Comparison of ENCODE assay signal across 21 mouse cellular contexts in genomic region chr13:57275871-57276270, GRCm38 (mm10).
DNase-seq lines count a peak whose midpoint lies in the region; ATAC-seq and TF ChIP-seq lines count a peak whose summit lies in the region.
"Had no signal": no experiment of that assay in that cellular context is flagged by ENCODE, and none has a peak within 500 bp of the region (broad histone marks: within the 10 kb centered on the region; RNA-seq: fewer than 3 reads in every experiment).

No protein-coding gene starts in this region.

- no peak for TF ChIP-seq POLR2A in heart, adult 2 months (IDR thresholded peaks at IDR 0.05; ENCODE audit: insufficient read depth, low read depth, low read length)

- no peak overlapping the region for H3K27ac ChIP-seq in heart, adult 2 months
- H3K27ac ChIP-seq in intestine, embryonic 14.5 days (ENCODE audit: low read depth), result no peak overlapping the region
- no peak overlapping the region for H3K27ac ChIP-seq in intestine, embryonic 16.5 days (ENCODE audit: low read length)
- H3K27ac ChIP-seq in limb, embryonic 10.5 days, result no peak overlapping the region
- H3K27ac ChIP-seq: embryonic facial prominence, embryonic 10.5 days; embryonic facial prominence, embryonic 12.5 days had no signal

- ATAC-seq in intestine, embryonic 14.5 days (replicated peaks; ENCODE audit: low FRiP score, low TSS enrichment, low read depth), result no peak
- no peak for ATAC-seq in intestine, embryonic 16.5 days
- ATAC-seq: activated CD4-positive, CD25-positive, alpha-beta regulatory T cell, adult 4 months; forebrain, embryonic 14.5 days; forebrain, embryonic 16.5 days had no signal

- no peak for TF ChIP-seq EP300 in heart, adult 2 months (IDR thresholded peaks at IDR 0.05; ENCODE audit: insufficient read depth, low read depth, low read length)

- intact Hi-C loops in heart, adult 2 months (cut with DNase I), result no loop called here

- WGBS in heart, adult 2 months, result 79% methylated on average over 11 of the region's 11 CpGs
- WGBS in intestine, embryonic 14.5 days, result 87% methylated on average over 11 of the region's 11 CpGs
- WGBS in intestine, embryonic 16.5 days, result 86% methylated on average over 11 of the region's 11 CpGs
- 88% methylated on average over 11 of the region's 11 CpGs for WGBS in limb, embryonic 10.5 days

- peak; percentile 66 for DNase-seq in heart, adult 11 months
- no peak for DNase-seq in heart, adult 2 months
- DNase-seq in intestine, embryonic 14.5 days (ENCODE audit: low spot score), result peak; percentile 13
- DNase-seq in ZHBTc4 (ENCODE audit: low read depth, low spot score), result peak; percentile 19
- peak; percentile 17 for DNase-seq in limb, embryonic 10.5 days (ENCODE audit: low spot score)
- no peak for DNase-seq in frontal cortex, postnatal 36 days (ENCODE audit: low spot score in 2 of 2)
- DNase-seq: adrenal gland, adult 8-10 months; adrenal gland, postnatal 14 days; adrenal gland, postnatal 36 days; cerebellum, adult 11-12 months; cerebellum, adult 2 months; cerebellum, adult 9-10 months; cerebellum, postnatal 10 days; cerebellum, postnatal 25 days had no signal

- H3K4me2 ChIP-seq in intestine, embryonic 14.5 days (ENCODE audit: low read length), result no peak overlapping the region
- no peak overlapping the region for H3K4me2 ChIP-seq in intestine, embryonic 16.5 days (ENCODE audit: low read depth, low read length)
- H3K4me2 ChIP-seq: embryonic facial prominence, embryonic 12.5 days had no signal

- H3K4me3 ChIP-seq in heart, adult 2 months, result no peak overlapping the region
- no peak overlapping the region for H3K4me3 ChIP-seq in intestine, embryonic 14.5 days (ENCODE audit: low read depth, low read length)
- no peak overlapping the region for H3K4me3 ChIP-seq in intestine, embryonic 16.5 days (ENCODE audit: low read length)
- no peak overlapping the region for H3K4me3 ChIP-seq in limb, embryonic 10.5 days
- H3K4me3 ChIP-seq: embryonic facial prominence, embryonic 10.5 days; embryonic facial prominence, embryonic 12.5 days; erythroblast, embryonic 14.5 days had no signal

- no peak overlapping the region for H3K9ac ChIP-seq in heart, adult 2 months (ENCODE audit: low read depth, low read length)
- no peak overlapping the region for H3K9ac ChIP-seq in intestine, embryonic 14.5 days (ENCODE audit: low read length)
- no peak overlapping the region for H3K9ac ChIP-seq in intestine, embryonic 16.5 days (ENCODE audit: low read depth, low read length)
- H3K9ac ChIP-seq: embryonic facial prominence, embryonic 12.5 days had no signal

- no peaks in the 10 kb centered on the region for H3K79me2 ChIP-seq in heart, adult 2 months (replicated peaks; ENCODE audit: control insufficient read depth, insufficient read depth, low read length)

- H3K36me3 ChIP-seq in heart, adult 2 months (ENCODE audit: control insufficient read depth, insufficient read depth, low read length), result no peaks in the 10 kb centered on the region
- H3K36me3 ChIP-seq in intestine, embryonic 14.5 days (ENCODE audit: control insufficient read depth, insufficient read depth, low read length), result no peaks in the 10 kb centered on the region
- H3K36me3 ChIP-seq in intestine, embryonic 16.5 days (ENCODE audit: control insufficient read depth, insufficient read depth, low read length), result no peaks in the 10 kb centered on the region
- no peaks in the 10 kb centered on the region for H3K36me3 ChIP-seq in limb, embryonic 10.5 days
- H3K36me3 ChIP-seq: embryonic facial prominence, embryonic 10.5 days; embryonic facial prominence, embryonic 12.5 days had no signal

- H3K4me1 ChIP-seq in heart, adult 2 months (ENCODE audit: control insufficient read depth, insufficient read depth, low read length), result no peaks in the 10 kb centered on the region
- H3K4me1 ChIP-seq in intestine, embryonic 14.5 days (replicated peaks; ENCODE audit: control insufficient read depth, insufficient read depth, low read length), result no peaks in the 10 kb centered on the region
- no peaks in the 10 kb centered on the region for H3K4me1 ChIP-seq in intestine, embryonic 16.5 days (ENCODE audit: control insufficient read depth, insufficient read depth, low read length)
- peaks cover 5% of the 10 kb centered on the region for H3K4me1 ChIP-seq in limb, embryonic 10.5 days
- H3K4me1 ChIP-seq: embryonic facial prominence, embryonic 10.5 days; embryonic facial prominence, embryonic 12.5 days had no signal

- H3K9me3 ChIP-seq in intestine, embryonic 14.5 days (ENCODE audit: control insufficient read depth, low read length), result no peaks in the 10 kb centered on the region
- H3K9me3 ChIP-seq in intestine, embryonic 16.5 days (ENCODE audit: control insufficient read depth, low read length), result no peaks in the 10 kb centered on the region
- H3K9me3 ChIP-seq in limb, embryonic 10.5 days (replicated peaks), result no peaks in the 10 kb centered on the region
- H3K9me3 ChIP-seq: embryonic facial prominence, embryonic 10.5 days; embryonic facial prominence, embryonic 12.5 days had no signal

- no peak for TF ChIP-seq CTCF in heart, adult 2 months (IDR thresholded peaks at IDR 0.05)

- H3K27me3 ChIP-seq in heart, adult 2 months (ENCODE audit: control insufficient read depth, insufficient read depth, low read length), result no peaks in the 10 kb centered on the region
- H3K27me3 ChIP-seq in intestine, embryonic 14.5 days (replicated peaks; ENCODE audit: control insufficient read depth, insufficient read depth, low read length), result no peaks in the 10 kb centered on the region
- H3K27me3 ChIP-seq in intestine, embryonic 16.5 days (replicated peaks; ENCODE audit: control insufficient read depth, insufficient read depth, low read length), result no peaks in the 10 kb centered on the region
- H3K27me3 ChIP-seq in limb, embryonic 10.5 days (ENCODE audit: low read depth, poor library complexity, severe bottlenecking), result no peaks in the 10 kb centered on the region
- H3K27me3 ChIP-seq: embryonic facial prominence, embryonic 12.5 days had no signal

Comparison
In these comparisons a context has a peak if more than half of its experiments do, and no peak if none do; other contexts are left out.
1. DNase-seq: peak in heart, adult 11 months (single experiment), intestine, embryonic 14.5 days (single experiment), ZHBTc4 (single experiment) and limb, embryonic 10.5 days (single experiment); none in heart, adult 2 months (0 of 2) and frontal cortex, postnatal 36 days (0 of 2).